Mouse (Mus musculus): Measurements from ENCODE around the gene Dars.

DNA sequence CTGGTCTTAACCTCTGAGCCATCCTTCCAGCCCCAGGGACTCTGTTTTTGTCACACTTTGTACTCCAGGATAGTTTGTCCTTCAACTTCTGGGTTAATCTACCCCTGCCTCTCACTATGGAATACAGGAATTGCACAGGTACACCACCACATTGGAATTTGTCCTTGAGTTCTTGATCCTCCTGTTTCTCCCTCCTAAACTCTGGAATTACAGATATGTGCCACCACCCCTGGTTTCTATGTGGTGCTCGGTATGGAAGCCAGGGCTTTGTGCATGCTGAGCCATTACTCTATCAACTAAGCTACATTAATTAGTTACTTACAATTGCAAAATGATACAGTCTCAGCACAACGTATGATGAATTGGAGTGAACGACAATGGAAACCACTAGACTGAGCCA, 41.8 kb upstream of the Dars start:
- TF ChIP-seq CTCF (IDR thresholded peaks at IDR 0.05; ENCODE audit: low read depth) (no peak), EP300 (IDR thresholded peaks at IDR 0.05; ENCODE audit: low read depth) (no peak)

Measured in liver, postnatal 0 days (tissue).